Mouse (Mus musculus) liver, postnatal 0 days (tissue): ENCODE measurements around the gene Mmachc.

Experiments
- CTCF ChIP-seq: sonication (generic); IDR thresholded peaks from 2 replicates; pipeline ENCODE4 v1.5.1; 2016; ENCODE audit warnings: antibody characterized with exemption, low read depth
- EP300 ChIP-seq: IDR thresholded peaks from 2 replicates; pipeline ENCODE4 v1.6.1; 2016; ENCODE audit warnings: antibody characterized with exemption, low read depth, mild to moderate bottlenecking

DNA sequence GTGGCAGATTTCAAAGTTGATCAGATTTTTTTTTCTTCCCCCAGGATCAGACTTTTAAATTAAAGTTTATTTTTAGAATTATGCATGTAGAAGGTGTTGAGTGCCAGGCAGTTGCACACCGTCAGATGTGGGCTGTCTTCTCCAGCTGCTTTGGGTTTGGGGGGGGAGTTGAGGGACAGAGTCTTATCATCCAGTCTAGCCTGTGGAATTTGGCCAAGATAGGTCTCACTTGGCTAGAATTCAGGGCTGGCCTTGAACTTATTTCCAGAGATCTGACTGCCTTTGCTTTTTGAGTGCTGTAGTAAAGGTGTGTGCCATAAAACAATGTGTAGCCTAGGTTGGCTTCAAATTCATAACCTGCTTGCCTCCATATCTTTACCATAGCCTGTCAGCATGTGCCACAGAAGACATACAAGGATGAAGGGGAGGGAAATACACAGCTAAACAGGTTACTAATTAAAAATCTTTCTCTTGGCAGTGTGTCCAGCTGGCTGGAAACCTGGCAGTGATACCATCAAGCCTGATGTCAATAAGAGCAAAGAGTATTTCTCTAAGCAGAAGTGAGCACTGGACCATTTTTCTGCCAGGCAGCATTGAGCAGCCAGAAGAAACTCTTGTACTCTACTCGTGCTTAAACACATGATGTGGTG is 9.4 kb downstream of the Mmachc start:
- TF ChIP-seq CTCF, result no peak
- TF ChIP-seq EP300, result no peak
